Mouse (Mus musculus) inflammation-experienced regulatory T-cells, adult 6 months (primary cell): ENCODE data around the gene Pus7. TPM values are rescaled to one million over a fixed set of nuclear protein-coding genes. Genes with fewer than 3 reads are reported as not detected.

Source experiments
- ATAC-seq: one replicate; pipeline ENCODE4 v1.8.0; 2017
- polyA plus RNA-seq, 3 experiments: library from polyadenylated mRNA; unstranded; fragments of 100-300 nt; shearing (Covaris generic); gene quantifications; one replicate each; pipeline ENCODE4 v1.2.1; 2017

The Pus7 gene
- 1 to 10 TPM; 4.1 to 9.8 (median 9.6) TPM for polyA plus RNA-seq

DNA sequence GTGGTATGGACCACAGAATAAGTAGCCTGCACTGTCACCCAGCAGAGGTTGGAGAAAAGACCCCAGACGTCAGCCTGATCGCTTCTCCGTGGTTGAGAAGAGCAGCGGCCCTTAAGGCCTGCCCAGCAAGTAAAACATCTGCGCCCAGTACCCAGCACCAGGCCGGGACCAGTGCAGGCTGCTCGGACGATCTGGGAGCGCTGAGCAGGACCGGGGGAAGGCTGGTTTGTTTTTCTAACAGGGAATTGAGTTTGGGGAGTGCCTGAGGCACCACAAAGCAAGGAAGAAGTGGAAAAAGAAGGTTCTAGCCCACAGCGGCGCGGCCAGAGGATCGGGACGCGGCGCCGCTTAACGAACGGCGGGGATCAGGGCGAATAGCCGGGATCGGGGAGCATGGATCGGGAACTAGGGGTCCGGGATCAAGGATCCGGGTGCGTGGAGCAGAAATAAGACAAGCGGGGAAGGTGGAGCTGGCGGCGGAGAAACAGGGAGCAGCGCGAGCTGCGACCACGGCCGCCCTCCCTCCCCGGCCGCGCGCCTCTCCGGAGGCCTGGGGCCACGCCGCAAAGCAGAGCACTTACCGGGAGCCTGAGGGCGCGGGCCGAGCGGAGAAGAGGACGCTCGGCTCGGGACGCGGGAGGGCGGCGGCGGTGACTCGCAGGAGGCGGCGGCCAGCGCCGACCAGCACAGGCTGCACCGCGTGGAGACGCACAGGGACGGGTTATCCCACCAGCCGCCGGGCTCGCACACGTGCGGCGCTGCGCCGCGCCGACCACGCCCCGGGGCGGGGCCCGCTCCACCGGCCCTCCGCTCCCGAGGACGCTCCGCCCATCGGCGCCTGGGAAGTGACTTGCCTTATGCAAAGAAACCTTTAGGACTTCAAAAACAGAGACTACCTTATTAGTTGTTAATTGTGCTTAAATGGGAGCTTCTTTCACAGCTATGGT is at the start of gene Pus7:
TSS of gene Pus7 (minus strand) at position 781 of the 947 bp plus-strand sequence.
- peak; percentile 75 for ATAC-seq

GRCm38 (mm10) chr5:23830897-23831752 is 47.6 kb upstream of the Pus7 start:
- no peak for ATAC-seq

DNA sequence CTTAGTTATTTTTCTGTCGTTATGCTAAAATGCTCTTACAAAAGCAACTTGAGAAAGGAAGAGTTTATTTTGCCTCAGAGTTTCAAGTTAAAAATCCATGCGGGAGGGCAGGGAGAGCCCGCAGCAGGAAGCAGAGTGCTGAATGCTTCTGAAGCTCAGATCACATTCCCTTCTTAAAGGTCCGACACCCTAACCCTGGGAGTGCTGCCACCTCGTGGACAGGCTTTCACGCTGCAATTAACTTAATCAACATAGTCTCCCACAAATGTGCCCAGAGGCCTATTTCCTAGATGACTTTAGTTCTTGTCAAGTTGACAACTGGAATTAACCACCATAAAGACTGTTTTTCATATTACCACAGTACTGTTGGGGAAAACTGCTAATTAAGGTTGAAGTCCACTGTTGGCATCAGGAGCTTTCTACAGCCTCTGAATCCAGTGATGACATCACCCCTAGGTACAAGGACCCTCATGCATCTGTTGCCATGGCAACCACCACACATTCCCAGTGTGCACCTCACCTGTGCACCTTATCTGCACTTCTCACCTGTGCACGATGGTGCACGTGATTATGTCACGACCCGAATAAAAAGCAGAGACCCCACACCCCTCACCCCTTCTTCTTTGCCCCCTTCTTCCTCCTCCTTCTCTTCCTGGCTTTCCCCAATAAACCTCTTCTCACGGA is 43.0 kb upstream of the Pus7 start:
- ATAC-seq = peak; percentile 84

GRCm38 (mm10) chr5:23824171-23824733 is 40.7 kb upstream of the Pus7 start:
- no peak for ATAC-seq

DNA sequence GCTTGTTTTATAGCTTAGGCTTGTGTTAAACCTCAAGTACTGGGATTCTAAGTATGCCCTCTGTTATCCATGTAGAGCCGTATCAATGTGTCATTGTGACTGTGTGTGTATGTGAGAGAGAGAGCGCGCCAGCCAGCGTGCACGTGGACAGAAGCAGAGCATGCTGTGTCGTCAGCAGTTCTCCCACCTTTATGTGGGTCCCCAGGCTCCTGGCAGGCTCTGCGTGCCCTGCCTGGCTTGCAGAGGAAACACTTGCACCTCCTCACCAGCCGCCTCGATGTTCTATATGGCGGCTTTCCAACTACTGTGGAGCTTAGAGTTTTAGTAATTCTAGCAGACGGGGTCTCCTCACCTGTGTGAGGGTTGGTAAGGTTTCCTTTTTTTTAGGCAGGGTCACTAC is 38.8 kb upstream of the Pus7 start:
- no peak for ATAC-seq

- no peak for ATAC-seq
Measured at GRCm38 (mm10) chr5:23816681-23817080, 33.2 kb upstream of the Pus7 start.

DNA sequence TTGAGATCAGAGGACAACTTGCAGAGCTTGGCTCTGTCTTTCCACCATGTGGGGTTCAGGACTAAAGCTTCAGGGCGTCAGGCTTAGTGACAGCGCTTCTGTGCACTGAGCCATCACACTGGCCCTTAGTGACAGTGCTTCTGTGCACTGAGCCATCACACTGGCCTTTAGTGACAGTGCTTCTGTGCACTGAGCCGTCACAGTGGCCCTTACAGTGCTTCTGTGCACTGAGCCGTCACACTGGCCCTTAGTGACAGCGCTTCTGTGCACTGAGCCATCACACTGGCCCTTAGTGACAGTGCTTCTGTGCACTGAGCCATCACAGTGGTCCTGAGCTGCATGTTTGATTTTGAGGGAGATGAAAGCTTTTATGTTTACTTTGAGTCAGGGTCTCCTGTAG is 31.3 kb upstream of the Pus7 start:
- ATAC-seq = no peak

DNA sequence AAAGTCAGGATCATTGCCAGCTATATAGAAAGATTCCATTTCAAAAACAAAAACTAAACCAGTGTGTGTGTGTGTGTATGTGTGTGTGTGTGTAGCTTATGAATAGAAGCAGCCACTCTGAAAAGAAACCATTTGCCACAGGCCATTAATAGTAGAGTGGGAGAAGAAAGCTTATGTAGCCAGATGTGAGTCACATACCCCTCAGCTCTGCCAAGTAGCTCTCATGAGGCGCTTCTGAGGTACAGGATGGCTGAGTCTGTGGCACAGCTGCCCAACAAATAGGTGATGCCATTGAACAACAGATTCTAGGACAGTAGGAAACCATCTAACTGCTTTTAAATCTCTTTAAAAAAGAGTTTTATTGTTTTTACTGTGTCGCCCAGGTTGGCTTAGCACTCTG is 9.2 kb upstream of the Pus7 start:
- no peak for ATAC-seq

DNA sequence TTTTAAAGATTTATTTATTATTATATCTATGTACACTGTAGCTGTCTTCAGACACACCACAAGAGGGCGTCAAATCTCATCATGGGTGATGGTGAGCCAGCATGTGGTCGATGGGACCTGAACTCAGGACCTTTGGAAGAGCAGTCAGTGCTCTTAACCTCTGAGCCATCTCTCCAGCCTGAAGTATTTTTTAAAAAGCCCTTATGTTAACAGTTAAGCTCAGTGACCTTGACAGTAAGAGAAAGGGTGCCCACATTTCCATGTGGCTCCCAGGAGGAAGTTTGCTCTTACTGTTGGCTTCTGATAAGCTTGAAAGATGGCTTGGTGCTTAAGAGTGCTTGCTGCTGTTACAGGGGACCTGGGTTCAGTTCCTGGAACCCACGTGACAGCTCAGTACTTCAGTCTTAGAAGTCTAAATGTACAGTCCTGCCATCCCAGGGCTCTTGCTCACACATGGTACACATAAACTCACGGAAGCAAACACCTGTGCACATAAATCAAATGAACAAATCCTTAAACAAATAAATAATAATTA is 5.6 kb upstream of the Pus7 start:
- ATAC-seq = no peak

GRCm38 (mm10) chr5:23788390-23788830 is 4.9 kb upstream of the Pus7 start:
- ATAC-seq = no peak

DNA sequence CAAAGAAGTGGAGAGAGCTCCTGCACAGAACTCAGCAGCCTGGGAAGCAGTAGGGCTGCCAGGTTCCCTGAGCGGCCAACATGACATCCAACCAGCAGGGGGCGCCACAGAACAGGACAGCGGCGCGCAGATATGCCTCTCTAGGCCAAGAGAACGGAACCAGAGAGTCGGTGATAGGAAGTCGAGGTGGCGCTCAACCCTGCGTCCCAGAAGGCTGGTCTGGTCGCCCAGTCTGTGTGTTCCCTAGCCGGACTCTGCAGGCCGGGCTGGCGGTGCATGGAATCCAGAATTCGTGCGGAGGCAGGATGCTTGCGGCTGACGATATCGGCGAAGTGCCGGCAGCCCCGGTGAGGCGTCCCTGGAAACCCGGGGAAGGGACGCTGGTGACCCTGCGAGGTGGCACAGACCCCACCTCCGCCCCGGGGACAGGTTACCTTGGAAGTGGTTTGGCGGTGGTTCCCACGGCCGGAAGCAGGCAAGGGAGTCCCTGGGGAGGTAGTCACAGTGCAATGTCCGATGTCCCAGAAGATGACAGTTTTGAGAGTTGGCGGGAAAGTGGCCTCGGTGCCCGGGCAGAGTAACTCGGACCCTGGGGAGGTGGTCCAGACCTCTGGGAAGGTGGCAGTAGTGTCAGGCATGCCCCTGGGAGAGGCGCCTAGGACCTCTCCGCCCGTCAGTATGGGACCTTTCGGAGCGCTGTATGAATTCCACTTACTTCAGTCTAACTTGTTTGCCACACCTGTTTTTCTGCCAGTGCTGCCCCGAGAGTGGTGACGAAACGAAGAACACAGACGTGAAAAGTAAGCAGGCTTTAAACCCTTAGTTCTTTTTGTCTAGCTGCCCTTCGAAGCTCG is 4.3 kb upstream of the Pus7 start, which contains the start of gene Rint1:
TSS of gene Rint1 (plus strand) at position 176 of the 854 bp plus-strand sequence.
- ATAC-seq = peak; percentile 83

DNA sequence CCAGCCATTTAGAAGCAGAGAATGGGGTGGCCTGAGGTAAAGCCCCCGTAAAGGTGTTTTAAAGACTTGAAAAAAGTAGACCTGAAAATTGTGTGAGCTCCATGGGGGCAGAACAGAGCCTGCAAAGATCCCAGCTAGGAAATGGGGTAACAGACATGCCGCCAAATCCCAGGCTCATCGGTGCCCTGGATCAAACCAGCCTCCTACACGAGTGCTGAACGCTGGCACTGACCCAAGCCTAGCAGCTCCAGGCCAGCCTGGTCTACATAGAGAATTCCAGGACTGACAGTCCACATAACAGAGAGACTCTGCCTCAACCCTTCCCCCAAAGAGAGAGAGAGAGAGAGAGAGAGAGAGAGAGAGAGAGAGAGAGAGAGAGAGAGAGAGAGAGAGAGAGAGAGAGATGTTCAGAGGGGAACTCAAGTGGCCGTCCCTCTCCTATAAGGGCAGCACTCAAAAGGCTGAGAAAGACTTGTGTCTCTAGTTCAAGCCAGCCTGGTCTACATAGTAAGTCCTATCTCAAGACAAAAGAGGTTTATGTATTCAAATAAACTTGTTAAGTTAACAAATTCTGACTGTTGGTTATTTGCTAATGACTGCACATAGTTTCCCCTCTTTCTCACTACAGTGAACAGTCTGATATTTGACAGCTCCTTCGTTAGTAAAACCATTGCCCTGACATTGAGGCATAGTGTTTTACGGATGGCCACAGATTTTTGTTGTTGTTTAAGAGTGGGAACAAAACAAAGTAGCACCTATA is 1.3 kb downstream of the Pus7 start:
- no peak for ATAC-seq

DNA sequence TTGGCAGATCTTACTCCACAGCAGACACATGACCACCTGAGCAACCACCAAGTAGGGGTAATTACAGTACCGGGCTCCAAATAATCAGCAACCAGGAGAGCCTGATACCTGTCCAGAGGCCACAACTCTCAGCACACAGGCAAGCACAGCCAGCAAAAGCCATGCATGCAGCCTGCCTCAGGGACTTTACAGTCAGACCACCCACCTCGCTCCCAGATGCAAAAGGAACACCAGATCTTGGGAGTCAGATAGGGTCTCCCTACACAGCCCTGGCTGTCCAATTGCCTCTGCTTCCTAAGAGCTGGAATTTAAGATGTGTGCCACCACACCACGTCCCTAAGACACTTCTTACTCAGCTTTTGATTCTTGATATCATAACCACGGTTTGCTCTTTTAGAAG is 2.3 kb downstream of the Pus7 start:
- ATAC-seq = no peak

DNA sequence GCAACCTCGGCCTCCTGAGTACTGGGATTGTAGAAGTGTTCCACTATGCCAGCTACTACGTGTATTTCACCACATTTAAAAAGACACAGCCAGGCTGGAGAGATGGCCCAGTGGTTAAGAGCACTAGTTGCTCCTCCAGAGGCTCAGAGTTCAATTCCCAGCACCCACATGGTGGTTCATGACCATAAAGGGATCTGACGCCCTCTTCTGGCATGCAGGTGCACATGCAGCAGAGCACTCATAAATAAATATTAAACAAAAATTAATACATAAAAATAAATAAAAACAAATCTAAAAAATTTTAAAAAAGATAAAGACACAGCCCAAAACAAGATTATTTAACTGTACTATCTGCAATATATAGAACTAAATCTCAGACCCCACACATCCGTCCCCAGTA is 3.0 kb downstream of the Pus7 start:
- ATAC-seq = no peak

DNA sequence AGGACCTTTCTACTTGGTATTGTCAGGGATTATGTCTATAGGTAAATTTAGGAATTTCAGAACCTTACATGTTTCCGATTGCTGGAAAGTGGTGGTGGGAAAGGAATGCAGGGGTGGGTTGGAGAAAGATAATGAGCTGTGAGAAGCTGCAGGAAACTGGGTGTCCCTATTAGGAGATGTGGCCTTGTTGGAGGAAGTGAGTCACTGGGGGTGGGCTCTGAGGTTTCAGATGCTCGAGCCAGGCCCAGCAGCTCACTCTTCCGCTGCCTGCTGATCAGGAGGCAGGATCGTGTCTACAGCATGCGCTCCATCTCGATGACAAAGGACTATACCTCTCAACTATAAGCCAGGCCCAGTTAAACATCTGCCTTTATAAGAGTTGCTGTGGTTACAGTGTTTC is 9.3 kb downstream of the Pus7 start:
- no peak for ATAC-seq

DNA sequence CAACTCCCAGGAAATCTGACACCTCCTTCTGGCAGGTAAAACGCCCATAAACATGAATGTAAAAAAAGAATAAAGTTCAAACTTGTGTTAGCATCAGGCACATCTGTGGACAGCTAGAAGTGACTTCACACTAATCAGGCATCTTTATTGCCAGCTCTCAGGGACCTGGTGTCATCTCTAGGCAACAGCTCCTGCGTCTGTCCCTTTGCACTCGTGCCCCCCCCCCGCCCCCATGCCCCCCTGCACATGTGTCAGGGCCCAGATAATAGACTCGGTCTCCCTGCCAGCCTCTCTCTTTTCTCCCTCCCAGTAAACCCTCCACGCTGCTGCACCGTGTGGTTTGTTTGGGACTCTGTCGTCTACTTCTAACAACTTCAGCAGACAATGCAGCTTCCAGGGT is 12.4 kb downstream of the Pus7 start:
- ATAC-seq = no peak

- ATAC-seq = no peak
Measured at GRCm38 (mm10) chr5:23764557-23764956, 19.0 kb downstream of the Pus7 start.

DNA sequence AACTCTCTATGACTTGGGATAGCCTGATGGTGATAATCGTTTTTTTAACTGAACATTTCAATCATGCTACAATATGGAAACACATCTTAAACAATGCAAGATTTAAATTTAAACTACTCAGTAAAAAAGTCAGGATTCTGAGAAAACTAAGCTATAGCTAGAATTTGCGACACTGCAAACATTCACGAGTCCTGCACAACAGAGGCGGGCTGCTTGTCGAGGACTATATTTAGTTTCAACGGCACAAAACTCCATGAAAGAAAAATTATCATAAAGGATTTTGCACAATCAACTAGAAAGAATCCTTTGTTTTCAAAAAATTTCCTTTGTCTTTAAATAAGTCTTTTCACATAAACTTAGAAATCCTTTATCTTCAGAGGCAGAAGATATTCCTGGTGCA is 21.0 kb downstream of the Pus7 start:
- no peak for ATAC-seq

DNA sequence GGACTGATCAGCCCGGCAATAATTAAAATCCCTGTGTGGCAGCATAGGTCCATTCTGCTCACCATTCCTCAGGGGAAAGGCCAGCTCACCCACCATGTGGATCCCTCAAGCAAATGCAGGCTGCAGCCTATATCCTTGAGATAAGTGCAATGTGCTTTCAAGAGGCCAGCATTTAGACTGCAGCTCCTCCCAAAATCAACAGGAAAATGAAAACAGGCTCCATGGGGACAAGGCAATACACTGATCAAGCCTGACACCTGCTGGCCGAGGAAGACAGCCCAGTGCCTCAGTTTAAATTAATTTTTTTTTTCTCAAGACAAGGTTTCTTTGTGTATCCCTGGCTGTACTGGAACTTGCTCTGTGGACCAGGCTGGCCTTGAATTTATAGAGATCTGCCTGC is 24.9 kb downstream of the Pus7 start:
- ATAC-seq = peak; percentile 35

DNA sequence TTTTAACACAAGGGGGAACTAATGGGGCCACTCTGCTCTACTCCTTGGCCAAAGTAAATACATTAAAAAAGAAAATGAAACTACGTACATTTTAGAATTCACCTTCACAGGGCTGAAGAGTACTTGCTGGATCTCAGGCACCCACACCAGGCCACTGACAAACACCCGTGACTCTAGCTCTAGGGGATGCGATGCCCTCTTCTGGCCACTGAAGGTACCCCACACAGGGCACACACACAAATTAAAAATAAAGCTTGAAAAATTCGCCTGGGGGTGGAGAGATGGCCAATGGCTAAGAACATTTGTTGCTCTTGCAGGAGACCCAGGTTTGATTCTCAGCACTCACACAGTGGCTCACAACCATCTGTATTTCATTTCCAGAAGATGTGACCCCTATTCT is 27.1 kb downstream of the Pus7 start:
- no peak for ATAC-seq
